Mouse (Mus musculus) liver, embryonic 14.5 days (tissue): ENCODE data around the gene Gm13769. TPM values are rescaled to one million over a fixed set of nuclear protein-coding genes. Genes with fewer than 3 reads are reported as not detected.
"Not testable (repeated sequence)": the region's sequence is repeated elsewhere in the genome, so short reads cannot be mapped to it uniquely, and the experiment has no call there.

Source experiments
- ATAC-seq: fragments of 200-750 bp; cut with Nextera tagmentation; 2 replicates; pipeline ENCODE4 v1.8.0; 2017; ENCODE audit warnings: moderate number of reproducible peaks, mild to moderate bottlenecking, moderate library complexity; ENCODE audit not compliant: insufficient read depth
- DNase-seq, 3 experiments: peaks; one replicate each; pipeline ENCODE4 v3.0.0-alpha.2; 2012 to 2013; ENCODE audit warnings: low read depth in 3 of 3, low spot score in 3 of 3
- H3K27ac ChIP-seq: fragments of 300-500 bp; sonication (generic); 2 replicates; pipeline ENCODE4 v1.5.1; 2014; ENCODE audit warnings: moderate library complexity, mild to moderate bottlenecking, control low read depth, inconsistent platforms
- H3K27me3 ChIP-seq: fragments of 300-500 bp; sonication (generic); 2 replicates; pipeline ENCODE4 v1.6.1; 2014; ENCODE audit warnings: mild to moderate bottlenecking, low read length, moderate library complexity; ENCODE audit not compliant: control insufficient read depth, insufficient read depth
- H3K36me3 ChIP-seq: fragments of 300-500 bp; sonication (generic); replicated peaks from 2 replicates; pipeline ENCODE4 v1.6.1; 2014; ENCODE audit warnings: low read depth; ENCODE audit not compliant: control insufficient read depth, insufficient read depth
- H3K4me1 ChIP-seq, 2 experiments: fragments of 200-500 bp in 1 of 2; fragments of 300-500 bp in 1 of 2; sonication (generic) in 1 of 2; replicated peaks; 2 replicates each; pipeline ENCODE4 v1.6.1; 2012 to 2014; ENCODE audit warnings: antibody characterized with exemption in 1 of 2, inconsistent platforms in 1 of 2, low read length in 1 of 2; ENCODE audit not compliant: control insufficient read depth in 2 of 2, insufficient read depth in 2 of 2
- H3K4me2 ChIP-seq: fragments of 300-500 bp; sonication (generic); 2 replicates; pipeline ENCODE4 v1.6.1; 2014; ENCODE audit warnings: low read depth, mild to moderate bottlenecking, control low read depth, moderate library complexity
- H3K4me3 ChIP-seq, 2 experiments: fragments of 200-500 bp in 1 of 2; fragments of 300-500 bp in 1 of 2; sonication (generic) in 1 of 2; 2 replicates each; pipeline ENCODE4 v1.5.1; 2012 to 2014; ENCODE audit warnings: low read depth in 2 of 2, low read length in 2 of 2, mild to moderate bottlenecking in 2 of 2, control low read depth in 1 of 2, inconsistent platforms in 1 of 2, moderate library complexity in 1 of 2; ENCODE audit not compliant: insufficient read depth in 1 of 2
- H3K9ac ChIP-seq: fragments of 300-500 bp; sonication (generic); replicated peaks from 2 replicates; pipeline ENCODE4 v1.6.1; 2014; ENCODE audit warnings: mild to moderate bottlenecking, control low read depth, moderate library complexity
- H3K9me3 ChIP-seq: fragments of 300-500 bp; sonication (generic); 2 replicates; pipeline ENCODE4 v1.6.1; 2016; ENCODE audit warnings: low read length, mixed read lengths; ENCODE audit not compliant: control insufficient read depth
- CTCF ChIP-seq: IDR thresholded peaks from 2 replicates; pipeline ENCODE4 v1.5.1; 2016; ENCODE audit warnings: antibody characterized with exemption, low read depth, control low read depth
- WGBS: fragments of 180-500 bp; shearing (Covaris S2); extraction: QIAGEN DNeasy Blood & Tissue Kit; methylation state at CpG from one replicate; pipeline ENCODE4 v1.1.7; 2014; ENCODE audit not compliant: insufficient replicate concordance; 5-methylcytosine and 5-hydroxymethylcytosine counted together
- polyA plus RNA-seq, 2 experiments: library from polyadenylated mRNA; depleted of rRNA in 1 of 2; stranded (reverse) in 1 of 2; unstranded in 1 of 2; fragments of >200 nt; fragmentation: Nextera tagmentation in 1 of 2; extraction: Ambion mirVana in 1 of 2; gene quantifications; 2 replicates each; pipeline versions ENCODE4 v1.2.1 to v1.2.3; 2012 to 2014

Gm13769 gene
- polyA plus RNA-seq (2012; rRNA removed) (not detected in 2 replicates), polyA plus RNA-seq (2014; fragmentation: Nextera tagmentation; extraction: Ambion mirVana) (not detected in 2 replicates)

GRCm38 (mm10) chr2:90321900-90322299 lies at the start of gene Gm13769:
Gene Gm13769, plus strand, starts transcription at chr2:90322200.
- not testable (repeated sequence) for H3K27me3 ChIP-seq, H3K9ac ChIP-seq, H3K9me3 ChIP-seq, DNase-seq, H3K36me3 ChIP-seq, ATAC-seq, H3K4me1 ChIP-seq, H3K27ac ChIP-seq, H3K4me3 ChIP-seq, H3K4me2 ChIP-seq
- no CpG with 5 or more reads among the region's 6 CpGs for WGBS

- no peaks in the 10 kb centered on the region for H3K9me3 ChIP-seq
- no peaks in the 10 kb centered on the region for H3K36me3 ChIP-seq
- WGBS: 72% methylated on average over 6 of the region's 6 CpGs
- no peak within 1 kb of the TSS for H3K4me3 ChIP-seq
- ATAC-seq (no peak), DNase-seq (no peak)
- H3K9ac ChIP-seq: no peak within 1 kb of the TSS
- no peaks in the 10 kb centered on the region for H3K4me1 ChIP-seq
- H3K27ac ChIP-seq: no peak within 1 kb of the TSS
- H3K27me3 ChIP-seq: no peaks in the 10 kb centered on the region
- H3K4me2 ChIP-seq: no peak within 1 kb of the TSS
- TF ChIP-seq CTCF: no peak
Measured at GRCm38 (mm10) chr2:90292741-90293140, 29.3 kb upstream of the Gm13769 start, which contains the start of gene Olfr1272. Gene Olfr1272, minus strand, starts transcription at chr2:90292841.

- not testable (repeated sequence) for H3K4me1 ChIP-seq, H3K4me2 ChIP-seq, H3K27ac ChIP-seq, H3K4me3 ChIP-seq, H3K9me3 ChIP-seq, ATAC-seq, H3K27me3 ChIP-seq, DNase-seq, H3K36me3 ChIP-seq, H3K9ac ChIP-seq
- no CpG with 5 or more reads among the region's 4 CpGs for WGBS
Measured at GRCm38 (mm10) chr2:90346694-90347093, 24.7 kb downstream of the Gm13769 start.

GRCm38 (mm10) chr2:90351047-90351446 lies 29.0 kb downstream of the Gm13769 start:
- not testable (repeated sequence) for H3K27ac ChIP-seq, DNase-seq, H3K9ac ChIP-seq, H3K27me3 ChIP-seq, H3K4me1 ChIP-seq, ATAC-seq, H3K36me3 ChIP-seq, H3K4me2 ChIP-seq, H3K4me3 ChIP-seq, H3K9me3 ChIP-seq
- no CpG with 5 or more reads among the region's 6 CpGs for WGBS

DNA sequence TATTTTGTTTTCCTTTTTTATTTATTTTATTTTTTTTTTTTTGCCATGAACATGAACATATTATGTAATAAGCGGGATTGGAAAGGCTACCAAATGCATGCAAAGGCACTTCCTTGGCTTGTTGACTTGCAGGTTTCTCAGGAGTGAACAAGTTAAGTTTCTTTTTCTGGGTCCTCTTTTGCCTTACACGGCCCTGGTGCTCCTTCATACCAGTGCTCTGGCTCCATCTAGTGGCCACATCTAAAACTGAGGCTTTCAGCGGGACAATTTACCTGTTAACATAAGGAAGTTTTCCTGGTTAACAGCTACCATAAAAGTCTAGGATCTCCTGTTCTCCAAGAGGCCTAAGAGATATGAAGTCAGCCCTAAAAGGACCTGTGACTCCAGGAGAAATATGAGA lies 29.5 kb downstream of the Gm13769 start:
- H3K27me3 ChIP-seq, H3K9me3 ChIP-seq, H3K9ac ChIP-seq, H3K27ac ChIP-seq, H3K4me1 ChIP-seq, H3K4me3 ChIP-seq, H3K4me2 ChIP-seq, H3K36me3 ChIP-seq, DNase-seq, ATAC-seq: not testable (repeated sequence)
- WGBS: no CpG with 5 or more reads among the region's 3 CpGs

- no CpG with 5 or more reads among the region's 5 CpGs for WGBS
- ATAC-seq: not testable (repeated sequence)
Measured at GRCm38 (mm10) chr2:90359229-90359628, 37.2 kb downstream of the Gm13769 start.

DNA sequence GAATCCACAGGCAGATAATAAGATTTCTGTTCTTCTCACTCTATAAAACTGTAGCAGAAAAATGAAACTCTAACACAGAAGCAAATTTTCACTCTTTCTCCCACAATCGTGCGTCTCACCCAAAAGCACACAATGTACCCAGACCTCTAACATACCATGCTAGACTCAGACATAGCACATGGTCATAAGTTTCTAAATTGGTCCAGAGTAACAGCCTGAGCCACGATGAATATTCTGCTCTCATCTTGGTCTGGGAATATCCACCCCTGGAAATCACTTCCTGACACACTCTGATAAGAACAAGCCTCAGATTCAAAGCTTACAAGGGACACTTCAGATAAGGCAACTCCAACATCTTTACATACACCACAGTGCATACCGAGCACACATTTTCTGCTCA lies 38.2 kb downstream of the Gm13769 start:
- not testable (repeated sequence) for H3K4me1 ChIP-seq, H3K9me3 ChIP-seq, H3K27me3 ChIP-seq, H3K4me2 ChIP-seq, H3K9ac ChIP-seq, ATAC-seq, H3K4me3 ChIP-seq, DNase-seq, H3K27ac ChIP-seq, H3K36me3 ChIP-seq
- WGBS: no CpG with 5 or more reads among the region's 4 CpGs

More at GRCm38 (mm10) chr2:90359229-90359628, 37.2 kb downstream of the Gm13769 start:
- H3K9ac ChIP-seq, H3K27ac ChIP-seq, H3K27me3 ChIP-seq, H3K4me1 ChIP-seq, H3K4me2 ChIP-seq, H3K9me3 ChIP-seq, H3K36me3 ChIP-seq, DNase-seq, H3K4me3 ChIP-seq: not testable (repeated sequence)
